Mouse (Mus musculus) C2C12 (cell line): ENCODE measurements around the gene 1700074P13Rik. TPM values are rescaled to one million over a fixed set of nuclear protein-coding genes. Genes with fewer than 3 reads are reported as not detected.
A peak's percentile ranks its signal among the peaks of the same experiment; 100 is the strongest.

ENCODE experiments used
- H3K27me3 ChIP-seq: one replicate; pipeline ENCODE4 v1.6.1; 2011; ENCODE audit not compliant: control insufficient read depth, insufficient read depth, insufficient read length
- H3K36me3 ChIP-seq: one replicate; pipeline ENCODE4 v1.6.1; 2011; ENCODE audit not compliant: control insufficient read depth, insufficient read depth
- H3K4me3 ChIP-seq: one replicate; pipeline ENCODE4 v1.5.1; 2011; ENCODE audit warnings: mild to moderate bottlenecking, control low read depth; ENCODE audit not compliant: poor library complexity, insufficient read depth, severe bottlenecking
- H3K79me2 ChIP-seq: one replicate; pipeline ENCODE4 v1.6.1; 2011; ENCODE audit not compliant: control insufficient read depth, insufficient read depth
- H3K79me3 ChIP-seq: one replicate; pipeline ENCODE4 v1.6.1; 2011; ENCODE audit warnings: low read depth, control low read depth
- H3ac ChIP-seq: one replicate; pipeline ENCODE3; 2011; ENCODE audit warnings: low read depth; ENCODE audit not compliant: control insufficient read depth, insufficient read length
- CEBPB ChIP-seq: IDR thresholded peaks from one replicate; pipeline ENCODE4 v1.6.1; 2011; ENCODE audit warnings: low read depth, mild to moderate bottlenecking, control low read depth, moderate library complexity
- CTCF ChIP-seq: IDR thresholded peaks from one replicate; pipeline ENCODE4 v1.5.1; 2011; ENCODE audit not compliant: control insufficient read depth, insufficient read depth, insufficient read length
- FOSL1 ChIP-seq: IDR thresholded peaks from one replicate; pipeline ENCODE4 v1.8.0; 2011; ENCODE audit warnings: mild to moderate bottlenecking, low read length; ENCODE audit not compliant: poor library complexity, insufficient read depth, severe bottlenecking
- MAX ChIP-seq: IDR thresholded peaks from one replicate; pipeline ENCODE4 v1.6.1; 2011; ENCODE audit warnings: mild to moderate bottlenecking, control low read depth
- MYOD1 ChIP-seq: IDR thresholded peaks from one replicate; pipeline ENCODE4 v1.6.1; 2011; ENCODE audit warnings: low read depth; ENCODE audit not compliant: control insufficient read depth, insufficient read length
- MYOG ChIP-seq: IDR thresholded peaks from one replicate; pipeline ENCODE4 v1.6.1; 2011; ENCODE audit not compliant: control insufficient read depth, insufficient read length; ENCODE audit errors: extremely low read depth
- USF1 ChIP-seq: IDR thresholded peaks from one replicate; pipeline ENCODE4 v1.6.1; 2011; ENCODE audit warnings: low read depth, mild to moderate bottlenecking, control low read depth, moderate library complexity
- polyA plus RNA-seq: library from polyadenylated mRNA; unstranded; fragments of >200 nt; fragmentation: generic; extraction: Trizol; gene quantifications from one replicate; pipeline ENCODE4 v1.2.1, GENCODE M21; 2012; ENCODE audit warnings: missing spikeins

1700074P13Rik gene
- polyA plus RNA-seq, 1 experiment = not detected

GRCm38 (mm10) chr6:40894716-40895115 lies 45.6 kb downstream of the 1700074P13Rik start:
- H3K4me3 ChIP-seq = no peak overlapping the region
- no peaks in the 10 kb centered on the region for H3K79me2 ChIP-seq
- no peak overlapping the region for H3ac ChIP-seq
- H3K79me3 ChIP-seq = no peaks in the 10 kb centered on the region
- TF ChIP-seq CTCF = no peak
- TF ChIP-seq MYOD1 = no peak
- peak; percentile 35 for TF ChIP-seq CEBPB
- TF ChIP-seq FOSL1 = no peak
- H3K27me3 ChIP-seq = no peaks in the 10 kb centered on the region
- no peaks in the 10 kb centered on the region for H3K36me3 ChIP-seq

- Histone ChIP-seq H3K36me3 (no peaks in the 10 kb centered on the region), H3ac (no peak overlapping the region), H3K27me3 (no peaks in the 10 kb centered on the region), H3K79me2 (no peaks in the 10 kb centered on the region), H3K79me3 (no peaks in the 10 kb centered on the region), H3K4me3 (no peak overlapping the region)
- TF ChIP-seq CTCF (peak; percentile 48), USF1 (no peak)
These were observed 46.8 kb downstream of the 1700074P13Rik start for GRCm38 (mm10) chr6:40893577-40893976.

DNA sequence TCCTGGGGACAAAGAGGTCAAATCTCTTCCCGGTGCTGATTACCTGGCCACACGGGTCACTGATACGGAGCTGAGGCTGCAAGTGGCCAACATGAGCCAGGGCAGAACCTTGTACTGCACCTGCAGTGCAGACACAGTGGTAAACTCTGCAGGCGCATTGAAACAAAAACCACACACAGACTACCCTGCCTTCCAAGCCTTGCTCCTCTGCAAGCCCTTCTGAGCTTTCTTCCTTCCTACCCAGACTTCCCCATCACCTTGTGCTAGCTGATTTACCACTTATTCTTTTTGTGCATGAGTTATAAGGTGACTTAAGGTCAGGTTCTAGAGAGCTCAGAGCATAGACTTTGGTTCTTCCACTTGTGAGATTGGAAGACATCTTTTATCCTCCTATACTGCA lies 48.6 kb downstream of the 1700074P13Rik start:
- H3K36me3 ChIP-seq = no peaks in the 10 kb centered on the region
- no peaks in the 10 kb centered on the region for H3K79me3 ChIP-seq
- H3ac ChIP-seq = no peak overlapping the region
- no peak for TF ChIP-seq CTCF
- TF ChIP-seq MYOG = no peak
- no peak for TF ChIP-seq CEBPB
- no peak for TF ChIP-seq MAX
- TF ChIP-seq FOSL1 = no peak
- no peak overlapping the region for H3K4me3 ChIP-seq
- no peaks in the 10 kb centered on the region for H3K79me2 ChIP-seq
- H3K27me3 ChIP-seq = no peaks in the 10 kb centered on the region

DNA sequence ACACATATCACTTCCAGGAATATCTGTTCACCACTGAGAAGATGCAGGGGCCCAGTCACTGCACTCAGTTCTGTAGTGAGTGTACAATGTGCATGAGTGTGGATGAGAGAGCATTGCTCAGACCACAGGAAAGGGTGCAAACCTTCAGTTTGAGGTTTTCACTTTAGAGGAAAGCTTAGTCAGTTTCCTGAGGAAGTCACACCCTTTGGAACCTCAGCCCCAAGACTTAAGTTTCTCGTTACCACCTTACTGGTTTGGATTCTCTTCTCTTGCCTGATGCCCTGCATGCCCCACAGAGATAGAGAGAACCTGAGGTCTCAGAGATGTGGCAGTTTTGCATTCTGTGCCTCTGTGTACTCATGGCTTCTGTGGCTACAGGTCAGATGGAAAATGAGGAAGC lies 49.4 kb downstream of the 1700074P13Rik start:
- TF ChIP-seq MAX (no peak), USF1 (no peak), MYOD1 (no peak), MYOG (no peak), FOSL1 (no peak), CTCF (no peak), CEBPB (no peak)
- no peaks in the 10 kb centered on the region for H3K36me3 ChIP-seq
- H3K79me3 ChIP-seq = no peaks in the 10 kb centered on the region
- no peaks in the 10 kb centered on the region for H3K79me2 ChIP-seq
- H3ac ChIP-seq = no peak overlapping the region
- H3K27me3 ChIP-seq = no peaks in the 10 kb centered on the region
- no peak overlapping the region for H3K4me3 ChIP-seq

DNA sequence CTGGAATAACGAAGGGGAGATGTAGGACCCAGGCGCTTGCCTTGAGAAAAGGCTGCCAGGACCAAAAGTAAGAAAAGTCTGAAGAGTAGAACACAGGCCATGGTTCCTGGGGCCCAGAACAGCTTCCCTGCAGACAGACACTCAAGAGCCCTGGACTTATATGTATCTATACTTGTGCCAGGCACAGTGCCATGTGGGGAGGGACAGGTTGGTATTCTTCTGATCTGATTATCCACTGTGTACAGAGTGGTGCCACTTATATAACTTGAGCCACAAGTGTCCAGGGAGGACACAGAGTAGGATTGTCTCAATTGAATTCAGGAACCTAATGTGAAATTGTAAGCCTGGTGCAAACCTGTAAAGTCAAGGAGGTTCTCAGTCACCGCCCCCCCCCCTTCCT lies 53.0 kb downstream of the 1700074P13Rik start, which contains the start of gene Moxd2:
TSS of gene Moxd2 (minus strand) at position 101 of the 400 bp plus-strand sequence.
- H3ac ChIP-seq = no peak within 1 kb of the TSS
- H3K4me3 ChIP-seq = no peak within 1 kb of the TSS
- H3K36me3 ChIP-seq = no peaks in the 10 kb centered on the region
- TF ChIP-seq FOSL1 = no peak
- TF ChIP-seq USF1 = no peak
- no peak for TF ChIP-seq CEBPB
- TF ChIP-seq MAX = no peak
- TF ChIP-seq MYOD1 = no peak
- TF ChIP-seq CTCF = no peak
- TF ChIP-seq MYOG = no peak
- H3K79me2 ChIP-seq = no peaks in the 10 kb centered on the region
- H3K27me3 ChIP-seq = no peaks in the 10 kb centered on the region
- H3K79me3 ChIP-seq = no peaks in the 10 kb centered on the region

Other genes with a start within 250 kb of the 1700074P13Rik start
- gene Moxd2, start 53.1 kb downstream of the 1700074P13Rik start, polyA plus RNA-seq = 0.01 TPM
- not detected for gene Prss58, start 40.2 kb downstream of the 1700074P13Rik start, polyA plus RNA-seq
- gene Gm4744, start 11.3 kb upstream of the 1700074P13Rik start, polyA plus RNA-seq = not detected
- not detected for gene 1810009J06Rik, start 24.2 kb upstream of the 1700074P13Rik start, polyA plus RNA-seq
- gene Gm2663, start 58.9 kb upstream of the 1700074P13Rik start, polyA plus RNA-seq = not detected
- gene 2210010C04Rik, start 95.0 kb upstream of the 1700074P13Rik start, polyA plus RNA-seq = not detected